Mouse (Mus musculus) heart, embryonic 14.5 days (tissue): ENCODE measurements around the gene 5730596B20Rik. TPM values are rescaled to one million over a fixed set of nuclear protein-coding genes. Genes with fewer than 3 reads are reported as not detected.
A peak's percentile ranks its signal among the peaks of the same experiment; 100 is the strongest.

Source experiments
- ATAC-seq: fragments of 200-750 bp; cut with Nextera tagmentation; 2 replicates; pipeline ENCODE4 v1.8.0; 2017; ENCODE audit warnings: low read depth, moderate TSS enrichment; ENCODE audit not compliant: insufficient number of reproducible peaks, insufficient read depth, low FRiP score
- H3K27ac ChIP-seq, 2 experiments: fragments of 200-500 bp in 1 of 2; fragments of 300-500 bp in 1 of 2; sonication (generic) in 1 of 2; replicated peaks in 1 of 2; 2 replicates each; pipeline ENCODE4 v1.5.1; 2012 to 2014; ENCODE audit warnings: low read depth in 2 of 2, low read length in 2 of 2, control low read depth in 1 of 2, mild to moderate bottlenecking in 1 of 2, mixed read lengths in 1 of 2; ENCODE audit not compliant: control insufficient read depth in 1 of 2, insufficient read depth in 1 of 2
- H3K27me3 ChIP-seq: fragments of 300-500 bp; sonication (generic); 2 replicates; pipeline ENCODE4 v1.6.1; 2014; ENCODE audit warnings: mild to moderate bottlenecking, low read length, control low read depth; ENCODE audit not compliant: control insufficient read depth, insufficient read depth
- H3K36me3 ChIP-seq: fragments of 300-500 bp; sonication (generic); 2 replicates; pipeline ENCODE4 v1.6.1; 2014; ENCODE audit warnings: mild to moderate bottlenecking, control low read depth, low read length, mixed read lengths; ENCODE audit not compliant: control insufficient read depth, insufficient read depth
- H3K4me1 ChIP-seq, 2 experiments: fragments of 200-500 bp in 1 of 2; fragments of 300-500 bp in 1 of 2; sonication (generic) in 1 of 2; 2 replicates each; pipeline ENCODE4 v1.6.1; 2012 to 2014; ENCODE audit warnings: low read length in 2 of 2, control low read depth in 1 of 2, mixed read lengths in 1 of 2; ENCODE audit not compliant: control insufficient read depth in 2 of 2, insufficient read depth in 2 of 2
- H3K4me2 ChIP-seq: fragments of 300-500 bp; sonication (generic); 2 replicates; pipeline ENCODE4 v1.6.1; 2014; ENCODE audit warnings: mild to moderate bottlenecking, low read length
- H3K4me3 ChIP-seq, 2 experiments: fragments of 200-500 bp in 1 of 2; fragments of 300-500 bp in 1 of 2; sonication (generic) in 1 of 2; 2 replicates each; pipeline ENCODE4 v1.5.1; 2012 to 2014; ENCODE audit warnings: low read length in 2 of 2, mild to moderate bottlenecking in 2 of 2, control low read depth in 1 of 2, low read depth in 1 of 2, moderate library complexity in 1 of 2; ENCODE audit not compliant: control insufficient read depth in 1 of 2, insufficient read depth in 1 of 2
- H3K9ac ChIP-seq: fragments of 300-500 bp; sonication (generic); 2 replicates; pipeline ENCODE4 v1.6.1; 2014; ENCODE audit warnings: mild to moderate bottlenecking, low read length
- H3K9me3 ChIP-seq: fragments of 300-500 bp; sonication (generic); 2 replicates; pipeline ENCODE4 v1.6.1; 2016; ENCODE audit warnings: low read length, control low read depth; ENCODE audit not compliant: control insufficient read depth
- WGBS: fragments of 180-500 bp; shearing (Covaris S2); extraction: QIAGEN DNeasy Blood & Tissue Kit; methylation state at CpG from one replicate; pipeline ENCODE4 v1.1.7; 2014; 5-methylcytosine and 5-hydroxymethylcytosine counted together
- polyA plus RNA-seq: library from polyadenylated mRNA; unstranded; fragments of >200 nt; fragmentation: Nextera tagmentation; extraction: Ambion mirVana; gene quantifications from 2 replicates; pipeline ENCODE4 v1.2.1, GENCODE M21; 2014

Gene 5730596B20Rik
- polyA plus RNA-seq, 1 experiment from 2014 or later: not detected

GRCm38 (mm10) chr6:52191860-52192550 is 14.7 kb downstream of the 5730596B20Rik start:
- Histone ChIP-seq H3K27ac (no peak overlapping the region), H3K27me3 (peaks cover 99% of the 10 kb centered on the region), H3K4me2 (peak overlapping the region; percentile 75), H3K36me3 (no peaks in the 10 kb centered on the region), H3K4me1 (peaks cover 5 to 7% of the 10 kb centered on the region in 2 experiments; a peak in 3 of 4 replicates), H3K9ac (peak overlapping the region; percentile 31), H3K4me3 (peak overlapping the region; percentile 48 to 60), H3K9me3 (no peaks in the 10 kb centered on the region)
- ATAC-seq: no peak
- 2% methylated on average over 43 of the region's 55 CpGs for WGBS

GRCm38 (mm10) chr6:52194690-52195089 is 17.4 kb downstream of the 5730596B20Rik start:
- Histone ChIP-seq H3K36me3 (no peaks in the 10 kb centered on the region), H3K27ac (no peak overlapping the region), H3K9me3 (no peaks in the 10 kb centered on the region), H3K27me3 (peaks cover 98% of the 10 kb centered on the region), H3K4me2 (no peak overlapping the region), H3K9ac (no peak overlapping the region), H3K4me3 (no peak overlapping the region), H3K4me1 (peaks cover 5 to 7% of the 10 kb centered on the region in 2 experiments; a peak in 3 of 4 replicates)
- ATAC-seq: no peak
- WGBS: 5% methylated on average over 10 of the region's 10 CpGs

- 6% methylated on average over 9 of the region's 9 CpGs for WGBS
- Histone ChIP-seq H3K4me3 (no peak overlapping the region), H3K36me3 (no peaks in the 10 kb centered on the region), H3K4me2 (no peak overlapping the region), H3K4me1 (peaks cover 5% of the 10 kb centered on the region in 2 experiments; a peak in 2 of 4 replicates), H3K9me3 (no peaks in the 10 kb centered on the region), H3K27ac (no peak overlapping the region), H3K9ac (no peak overlapping the region), H3K27me3 (peaks cover 99% of the 10 kb centered on the region)
- ATAC-seq: no peak
These were observed 19.5 kb downstream of the 5730596B20Rik start for GRCm38 (mm10) chr6:52196811-52197210.

GRCm38 (mm10) chr6:52197271-52197670 is 20.0 kb downstream of the 5730596B20Rik start:
- no peak overlapping the region for H3K9ac ChIP-seq
- H3K4me2 ChIP-seq: no peak overlapping the region
- H3K27ac ChIP-seq: no peak overlapping the region
- H3K36me3 ChIP-seq: no peaks in the 10 kb centered on the region
- peaks cover under 1% of the 10 kb centered on the region in 2 experiments; a peak in 2 of 4 replicates for H3K4me1 ChIP-seq
- no peak overlapping the region for H3K4me3 ChIP-seq
- H3K27me3 ChIP-seq: peaks cover 99% of the 10 kb centered on the region
- H3K9me3 ChIP-seq: no peaks in the 10 kb centered on the region
- no peak for ATAC-seq
- 1% methylated on average over 10 of the region's 10 CpGs for whole genome bisulfite sequencing

- Histone ChIP-seq H3K4me2 (no peak overlapping the region), H3K27ac (no peak overlapping the region), H3K9ac (no peak overlapping the region), H3K4me3 (no peak overlapping the region), H3K36me3 (no peaks in the 10 kb centered on the region), H3K27me3 (peaks cover 99% of the 10 kb centered on the region), H3K4me1 (peaks cover 2 to 16% of the 10 kb centered on the region in 2 experiments; a peak in 3 of 4 replicates), H3K9me3 (no peaks in the 10 kb centered on the region)
- WGBS: 13% methylated on average over 30 of the region's 30 CpGs
- no peak for ATAC-seq
These were observed 22.9 kb downstream of the 5730596B20Rik start for GRCm38 (mm10) chr6:52200073-52200750.

- WGBS: 18% methylated on average over 10 of the region's 10 CpGs
- Histone ChIP-seq H3K9me3 (no peaks in the 10 kb centered on the region), H3K4me1 (peaks cover 2 to 16% of the 10 kb centered on the region in 2 experiments; a peak in 3 of 4 replicates), H3K4me2 (no peak overlapping the region), H3K36me3 (no peaks in the 10 kb centered on the region), H3K27me3 (peaks cover 99% of the 10 kb centered on the region), H3K9ac (no peak overlapping the region), H3K27ac (no peak overlapping the region), H3K4me3 (no peak overlapping the region)
- ATAC-seq: no peak
These were observed 23.5 kb downstream of the 5730596B20Rik start for GRCm38 (mm10) chr6:52200751-52201250.

- Histone ChIP-seq H3K9ac (no peak overlapping the region), H3K4me3 (no peak overlapping the region), H3K27me3 (peaks cover 99% of the 10 kb centered on the region), H3K36me3 (no peaks in the 10 kb centered on the region), H3K9me3 (no peaks in the 10 kb centered on the region), H3K27ac (no peak overlapping the region), H3K4me2 (no peak overlapping the region), H3K4me1 (peaks cover 2 to 16% of the 10 kb centered on the region in 2 experiments; a peak in 3 of 4 replicates)
- 43% methylated on average over 1 of the region's 1 CpGs for WGBS
- ATAC-seq: no peak
These were observed 24.0 kb downstream of the 5730596B20Rik start for GRCm38 (mm10) chr6:52201269-52201668.
